Comparison of ENCODE assay signal across 26 mouse cellular contexts in genomic region chr7:139900456-139900855, GRCm38 (mm10). TPM values are rescaled to one million over a fixed set of nuclear protein-coding genes. Genes with fewer than 3 reads are reported as not detected.
"Had no signal": no experiment of that assay in that cellular context is flagged by ENCODE, and none has a peak within 500 bp of the region (broad histone marks: within the 10 kb centered on the region; RNA-seq: fewer than 3 reads in every experiment).

No protein-coding gene starts in this region.

- H3K4me3 ChIP-seq: gastrocnemius, adult 2 months; heart, embryonic 10.5 days; heart, embryonic 12.5 days; hindbrain, embryonic 10.5 days; hindbrain, embryonic 12.5 days; intestine, embryonic 15.5 days; left cerebral cortex, adult 2 months; limb, embryonic 10.5 days; limb, embryonic 12.5 days; liver, embryonic 13.5 days; liver, embryonic 15.5 days had no signal

- DNase-seq: gastrocnemius, adult 2 months; gastrocnemius, postnatal 10 days; gastrocnemius, postnatal 25 days; heart, adult 18-20 months; heart, postnatal 4 days; kidney, adult 18-20 months; kidney, adult 8-10 months; kidney, postnatal 10 days; kidney, postnatal 25 days; kidney, postnatal 4 days; liver; liver, embryonic 13.5 days had no signal

- H3K27ac ChIP-seq: gastrocnemius, adult 2 months; heart, embryonic 10.5 days; hindbrain, embryonic 10.5 days; hindbrain, embryonic 12.5 days; hindbrain, embryonic 14.5 days; intestine, embryonic 15.5 days; limb, embryonic 10.5 days; limb, embryonic 12.5 days; liver, embryonic 13.5 days; liver, embryonic 15.5 days had no signal

- H3K4me1 ChIP-seq: heart, embryonic 10.5 days; heart, embryonic 12.5 days; intestine, embryonic 15.5 days; limb, embryonic 12.5 days; liver, embryonic 13.5 days; liver, embryonic 15.5 days had no signal

RNA-seq across cellular contexts. Expression of gene Kndc1, which starts 6.0 kb away (rescaled TPM):
- polyA plus RNA-seq: limb, embryonic 10.5 days; liver, embryonic 11.5 days; liver, embryonic 15.5 days had no signal

RNA-seq across cellular contexts. Expression of gene Utf1, which starts 43.1 kb away (rescaled TPM):
- polyA plus RNA-seq: heart, embryonic 12.5 days; heart, embryonic 14.5 days; hindbrain, embryonic 10.5 days; hindbrain, embryonic 12.5 days; hindbrain, embryonic 14.5 days; hindbrain, embryonic 16.5 days; intestine, embryonic 15.5 days; intestine, postnatal 0 days; liver, embryonic 11.5 days; liver, embryonic 13.5 days; liver, embryonic 15.5 days had no signal
